Mouse (Mus musculus): ENCODE measurements at regions not wholly inside any gene's neighbourhood (a gene's known extent, or its start where the extent isn't known, plus 50 kb on each side); places are given as distances from the start of the nearest gene placed in this dataset.

- TF ChIP-seq POLR2A (IDR thresholded peaks at IDR 0.05; ENCODE audit: borderline replicate concordance, low read depth, low read length), result no peak
- TF ChIP-seq CTCF (IDR thresholded peaks at IDR 0.05; ENCODE audit: low read depth, low read length), result no peak
Measured at GRCm38 (mm10) chr12:15971786-15972185, 155.1 kb upstream of the Trib2 start.
